Mouse (Mus musculus) neural tube, embryonic 12.5 days (tissue): ENCODE measurements around the gene Nxph4. TPM values are rescaled to one million over a fixed set of nuclear protein-coding genes. Genes with fewer than 3 reads are reported as not detected.

Experiments used
- ATAC-seq: fragments of 200-750 bp; cut with Nextera tagmentation; 2 replicates; pipeline ENCODE4 v1.8.0; 2017; ENCODE audit warnings: low read depth, mild to moderate bottlenecking, moderate TSS enrichment, moderate library complexity; ENCODE audit not compliant: low FRiP score
- H3K27ac ChIP-seq: fragments of 300-500 bp; sonication (generic); 2 replicates; pipeline ENCODE4 v1.5.1; 2016
- H3K27me3 ChIP-seq: fragments of 300-500 bp; sonication (generic); replicated peaks from 2 replicates; pipeline ENCODE4 v1.6.1; 2016; ENCODE audit warnings: mild to moderate bottlenecking
- H3K36me3 ChIP-seq: fragments of 300-500 bp; sonication (generic); 2 replicates; pipeline ENCODE4 v1.6.1; 2016; ENCODE audit warnings: mild to moderate bottlenecking
- H3K4me1 ChIP-seq: fragments of 300-500 bp; sonication (generic); 2 replicates; pipeline ENCODE4 v1.6.1; 2016
- H3K4me2 ChIP-seq: fragments of 300-500 bp; sonication (generic); replicated peaks from 2 replicates; pipeline ENCODE4 v1.6.1; 2016; ENCODE audit warnings: mild to moderate bottlenecking
- H3K4me3 ChIP-seq: fragments of 300-500 bp; sonication (generic); 2 replicates; pipeline ENCODE4 v1.5.1; 2016
- H3K9ac ChIP-seq: fragments of 300-500 bp; sonication (generic); 2 replicates; pipeline ENCODE4 v1.6.1; 2016; ENCODE audit warnings: mild to moderate bottlenecking
- H3K9me3 ChIP-seq: fragments of 300-500 bp; sonication (generic); 2 replicates; pipeline ENCODE4 v1.6.1; 2016; ENCODE audit warnings: mild to moderate bottlenecking
- WGBS: fragments of 180-500 bp; shearing (Covaris S2); methylation state at CpG from one replicate; pipeline ENCODE4 v1.1.7; 2016; 5-methylcytosine and 5-hydroxymethylcytosine counted together
- polyA plus RNA-seq: library from polyadenylated mRNA; unstranded; fragments of >200 nt; fragmentation: Nextera tagmentation; extraction: Ambion mirVana; gene quantifications from 2 replicates; pipeline ENCODE4 v1.2.1, GENCODE M21; 2016

Gene Nxph4
- 112 and 125 TPM in 2 replicates for polyA plus RNA-seq

GRCm38 (mm10) chr10:127534036-127534928 lies at the start of gene Nxph4:
Gene Nxph4 (minus strand): TSS chr10:127534559.
- Histone ChIP-seq H3K4me1 (peaks cover 62% of the 10 kb centered on the region), H3K36me3 (peaks cover 12% of the 10 kb centered on the region), H3K9me3 (no peaks in the 10 kb centered on the region), H3K9ac (peak within 1 kb of the TSS; percentile 74), H3K27me3 (peaks cover 73% of the 10 kb centered on the region), H3K4me3 (peak within 1 kb of the TSS; percentile 59), H3K4me2 (peak within 1 kb of the TSS; percentile 81), H3K27ac (peak within 1 kb of the TSS; percentile 62)
- under 1% methylated on average over 75 of the region's 78 CpGs for WGBS
- no peak for ATAC-seq

DNA sequence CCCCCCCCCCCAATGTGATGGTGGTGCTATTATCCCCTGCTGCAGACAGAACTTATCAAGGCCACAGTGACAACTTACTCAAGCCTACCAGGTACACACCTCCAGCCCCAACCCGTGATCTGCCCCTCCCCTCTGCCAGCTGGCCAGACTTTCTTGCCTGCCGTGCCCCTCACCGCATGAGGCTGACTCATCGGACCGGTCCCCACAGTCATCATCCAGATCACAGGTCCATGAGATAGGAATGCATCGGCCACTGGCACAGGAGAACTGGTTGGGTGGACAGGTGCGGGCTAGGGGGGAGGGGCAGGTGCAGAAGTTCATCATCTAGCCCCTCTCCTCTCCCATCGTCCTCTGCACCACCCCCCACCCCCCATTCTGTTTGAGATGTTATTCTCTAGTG lies 49.3 kb upstream of the Nxph4 start:
- Histone ChIP-seq H3K4me3 (no peak overlapping the region), H3K9me3 (no peaks in the 10 kb centered on the region), H3K27me3 (no peaks in the 10 kb centered on the region), H3K9ac (no peak overlapping the region), H3K27ac (no peak overlapping the region), H3K4me2 (no peak overlapping the region), H3K4me1 (no peaks in the 10 kb centered on the region), H3K36me3 (peaks cover 90% of the 10 kb centered on the region)
- WGBS: 90% methylated on average over 8 of the region's 8 CpGs
- no peak for ATAC-seq

GRCm38 (mm10) chr10:127581291-127581690 lies 46.9 kb upstream of the Nxph4 start:
- H3K4me1 ChIP-seq: no peaks in the 10 kb centered on the region
- no peak overlapping the region for H3K9ac ChIP-seq
- no peak overlapping the region for H3K27ac ChIP-seq
- H3K9me3 ChIP-seq: no peaks in the 10 kb centered on the region
- WGBS: 88% methylated on average over 9 of the region's 9 CpGs
- H3K36me3 ChIP-seq: peaks cover 95% of the 10 kb centered on the region
- H3K4me3 ChIP-seq: no peak overlapping the region
- ATAC-seq: no peak
- no peak overlapping the region for H3K4me2 ChIP-seq
- H3K27me3 ChIP-seq: no peaks in the 10 kb centered on the region

GRCm38 (mm10) chr10:127577982-127578381 lies 43.6 kb upstream of the Nxph4 start:
- H3K36me3 ChIP-seq: peaks cover 98% of the 10 kb centered on the region

GRCm38 (mm10) chr10:127577156-127577555 lies 42.8 kb upstream of the Nxph4 start:
- Histone ChIP-seq H3K27me3 (no peaks in the 10 kb centered on the region), H3K4me3 (no peak overlapping the region), H3K4me2 (no peak overlapping the region), H3K9ac (no peak overlapping the region), H3K9me3 (no peaks in the 10 kb centered on the region), H3K27ac (no peak overlapping the region), H3K4me1 (no peaks in the 10 kb centered on the region), H3K36me3 (peaks cover 98% of the 10 kb centered on the region)
- 86% methylated on average over 9 of the region's 9 CpGs for whole genome bisulfite sequencing
- no peak for ATAC-seq

More at GRCm38 (mm10) chr10:127577982-127578381, 43.6 kb upstream of the Nxph4 start:
- H3K4me3 ChIP-seq: no peak overlapping the region
- no peaks in the 10 kb centered on the region for H3K4me1 ChIP-seq
- no peaks in the 10 kb centered on the region for H3K9me3 ChIP-seq
- no peaks in the 10 kb centered on the region for H3K27me3 ChIP-seq
- no peak overlapping the region for H3K27ac ChIP-seq
- no peak for ATAC-seq
- H3K4me2 ChIP-seq: no peak overlapping the region
- no peak overlapping the region for H3K9ac ChIP-seq
- WGBS: 94% methylated on average over 15 of the region's 15 CpGs

GRCm38 (mm10) chr10:127576381-127576961 lies 42.1 kb upstream of the Nxph4 start:
- Histone ChIP-seq H3K9ac (no peak overlapping the region), H3K36me3 (peaks cover 97% of the 10 kb centered on the region), H3K4me1 (no peaks in the 10 kb centered on the region), H3K27ac (no peak overlapping the region), H3K4me2 (no peak overlapping the region), H3K4me3 (no peak overlapping the region), H3K9me3 (no peaks in the 10 kb centered on the region), H3K27me3 (no peaks in the 10 kb centered on the region)
- 65% methylated on average over 18 of the region's 18 CpGs for WGBS
- no peak for ATAC-seq

DNA sequence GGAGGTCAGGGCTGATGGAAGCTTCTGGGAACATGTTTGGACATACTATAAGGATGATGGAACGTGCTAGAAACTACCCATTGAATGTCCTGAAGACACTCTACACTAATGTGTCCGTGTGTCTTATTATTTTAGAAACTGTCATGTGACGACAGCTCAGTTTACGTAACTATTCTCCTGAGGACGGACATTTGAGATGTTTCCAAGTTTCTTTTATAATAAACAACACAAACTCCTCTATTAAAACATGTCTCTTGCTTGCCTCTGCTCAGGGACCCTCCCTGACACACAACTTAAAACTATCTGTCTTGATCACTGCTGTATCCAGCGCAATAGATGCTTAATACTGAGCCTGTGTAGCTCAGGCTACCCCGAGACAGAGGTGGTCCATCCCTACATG lies 41.4 kb upstream of the Nxph4 start:
- Histone ChIP-seq H3K4me1 (no peaks in the 10 kb centered on the region), H3K36me3 (peaks cover 97% of the 10 kb centered on the region), H3K9ac (no peak overlapping the region), H3K27ac (no peak overlapping the region), H3K27me3 (no peaks in the 10 kb centered on the region), H3K4me3 (no peak overlapping the region), H3K4me2 (no peak overlapping the region), H3K9me3 (no peaks in the 10 kb centered on the region)
- WGBS: 95% methylated on average over 7 of the region's 7 CpGs
- no peak for ATAC-seq

DNA sequence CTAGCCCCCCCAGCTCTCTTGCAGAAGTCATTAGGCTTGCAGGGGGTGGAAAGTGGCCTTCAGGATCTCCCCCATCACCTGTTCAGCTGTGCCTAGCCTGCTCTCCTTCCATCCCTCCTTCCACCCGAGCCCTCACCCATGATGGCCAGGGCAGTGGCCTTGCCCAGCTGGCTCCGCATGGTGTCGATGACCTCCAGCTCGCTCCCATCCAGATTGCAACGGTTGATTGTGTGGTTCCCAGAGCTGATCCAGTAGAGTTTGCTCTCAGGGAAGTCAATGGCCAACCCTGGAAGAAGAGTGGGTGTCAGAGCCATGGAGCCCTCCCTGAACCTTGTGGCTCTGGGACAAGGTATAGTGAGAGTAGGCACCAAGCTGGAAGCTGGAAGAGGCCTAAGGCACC lies 37.9 kb upstream of the Nxph4 start:
- ATAC-seq: no peak

GRCm38 (mm10) chr10:127570937-127571641 lies 36.7 kb upstream of the Nxph4 start:
- no peak overlapping the region for H3K9ac ChIP-seq
- H3K4me2 ChIP-seq: no peak overlapping the region
- peaks cover 84% of the 10 kb centered on the region for H3K36me3 ChIP-seq
- 93% methylated on average over 17 of the region's 17 CpGs for WGBS
- no peak for ATAC-seq
- no peak overlapping the region for H3K27ac ChIP-seq
- H3K27me3 ChIP-seq: no peaks in the 10 kb centered on the region
- H3K9me3 ChIP-seq: no peaks in the 10 kb centered on the region
- no peaks in the 10 kb centered on the region for H3K4me1 ChIP-seq
- H3K4me3 ChIP-seq: no peak overlapping the region

More for the DNA sequence above, 37.9 kb upstream of the Nxph4 start:
- no peak overlapping the region for H3K4me2 ChIP-seq
- H3K27ac ChIP-seq: no peak overlapping the region
- H3K27me3 ChIP-seq: no peaks in the 10 kb centered on the region
- no peaks in the 10 kb centered on the region for H3K4me1 ChIP-seq
- no peak overlapping the region for H3K4me3 ChIP-seq
- H3K9me3 ChIP-seq: no peaks in the 10 kb centered on the region
- no peak overlapping the region for H3K9ac ChIP-seq
- WGBS: 93% methylated on average over 5 of the region's 5 CpGs
- peaks cover 84% of the 10 kb centered on the region for H3K36me3 ChIP-seq

DNA sequence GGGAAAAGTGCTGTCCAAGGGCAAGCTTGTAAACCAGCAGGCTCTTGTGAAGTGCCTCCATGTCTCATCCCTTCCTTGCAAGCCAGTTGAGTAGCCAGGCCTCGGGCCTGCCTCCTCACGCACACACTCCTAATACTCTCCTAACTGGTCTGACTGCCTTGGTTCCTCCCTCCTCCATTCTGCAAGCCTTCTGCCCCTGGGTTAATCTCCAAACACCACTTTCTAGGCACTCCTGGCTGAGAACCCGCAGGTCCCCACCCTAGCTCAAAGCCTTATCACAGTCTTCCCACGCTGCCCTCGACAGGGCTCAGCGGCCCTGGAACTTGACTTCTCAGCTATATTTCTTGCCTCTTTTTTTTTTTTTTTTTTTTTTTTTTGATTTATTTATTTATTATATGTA lies 36.0 kb upstream of the Nxph4 start:
- no peaks in the 10 kb centered on the region for H3K9me3 ChIP-seq
- no peak overlapping the region for H3K27ac ChIP-seq
- no peaks in the 10 kb centered on the region for H3K27me3 ChIP-seq
- H3K4me2 ChIP-seq: no peak overlapping the region
- 83% methylated on average over 6 of the region's 6 CpGs for WGBS
- ATAC-seq: no peak
- no peak overlapping the region for H3K4me3 ChIP-seq
- peaks cover 83% of the 10 kb centered on the region for H3K36me3 ChIP-seq
- no peak overlapping the region for H3K9ac ChIP-seq
- H3K4me1 ChIP-seq: no peaks in the 10 kb centered on the region

DNA sequence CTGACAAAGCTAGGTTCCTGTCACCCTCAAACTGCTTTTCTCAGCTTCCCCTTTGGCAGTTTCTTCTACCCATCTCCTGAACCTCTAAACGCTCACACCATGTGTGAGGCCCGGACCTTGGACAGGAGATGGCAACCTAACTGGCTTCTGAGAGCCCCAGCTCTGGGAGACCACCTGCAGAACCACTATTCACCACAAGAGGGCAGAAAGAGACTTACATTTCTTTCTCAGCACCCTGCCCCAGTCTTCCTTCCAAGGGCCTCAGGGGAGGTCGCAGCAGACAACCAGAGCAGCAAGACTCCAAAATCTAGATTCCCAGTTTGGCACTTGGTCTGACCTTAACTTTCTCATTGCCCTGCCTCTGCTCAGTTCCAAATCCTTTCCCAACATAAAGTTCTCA lies 35.1 kb upstream of the Nxph4 start:
- Histone ChIP-seq H3K4me2 (no peak overlapping the region), H3K9me3 (no peaks in the 10 kb centered on the region), H3K9ac (no peak overlapping the region), H3K4me1 (0 out of 2 replicates have a peak, but pooled peaks cover under 1% of the 10 kb centered on the region), H3K36me3 (peaks cover 80% of the 10 kb centered on the region), H3K4me3 (no peak overlapping the region), H3K27me3 (no peaks in the 10 kb centered on the region), H3K27ac (no peak overlapping the region)
- 28% methylated on average over 3 of the region's 3 CpGs for WGBS
- 0 out of 2 replicates have a peak, but pooled peaks have one; percentile 44 for ATAC-seq
